Mouse (Mus musculus) ES-Bruce4 (cell line): ENCODE data around the gene Mpv17.
A peak's percentile ranks its signal among the peaks of the same experiment; 100 is the strongest.

Source experiments
- CTCF ChIP-seq: IDR thresholded peaks from one replicate; pipeline ENCODE4 v1.8.1; 2011; ENCODE audit warnings: low read depth, low read length
- EP300 ChIP-seq: IDR thresholded peaks from 2 replicates; pipeline ENCODE4 v1.6.1; 2011; ENCODE audit warnings: low read depth, low read length; ENCODE audit not compliant: insufficient read depth
- POLR2A ChIP-seq: IDR thresholded peaks from one replicate; pipeline ENCODE4 v1.8.1; 2011; ENCODE audit warnings: low read length; ENCODE audit not compliant: insufficient read depth

- TF ChIP-seq CTCF (peak; percentile 45), POLR2A (no peak), EP300 (no peak)
These were observed 36.1 kb upstream of the Mpv17 start for GRCm38 (mm10) chr5:31190201-31190600.
